Mouse (Mus musculus): ENCODE measurements around the gene Cdkl2. TPM values are rescaled to one million over a fixed set of nuclear protein-coding genes. Genes with fewer than 3 reads are reported as not detected.

The Cdkl2 gene
- polyA plus RNA-seq (2015; fragmentation: Nextera tagmentation; extraction: Ambion mirVana): 1.4 and 2.1 TPM in 2 replicates

GRCm38 (mm10) chr5:92043783-92044182, at the start of gene Cdkl2:
Gene Cdkl2, minus strand, starts transcription at chr5:92043883.
- Histone ChIP-seq H3K9me3 (replicated peaks) (no peaks in the 10 kb centered on the region), H3K36me3 (ENCODE audit: poor library complexity, severe bottlenecking) (no peaks in the 10 kb centered on the region), H3K4me3 (peak within 1 kb of the TSS; percentile 75), H3K27me3 (peaks cover 26% of the 10 kb centered on the region), H3K4me2 (peak within 1 kb of the TSS; percentile 97), H3K27ac (no peak within 1 kb of the TSS), H3K4me1 (peaks cover 4% of the 10 kb centered on the region; the same call in 1 of the 2 replicates), H3K9ac (peak within 1 kb of the TSS; percentile 63)
- no peak for ATAC-seq
- WGBS: 82% methylated on average over 4 of the region's 4 CpGs

- Histone ChIP-seq H3K4me3 (no peak overlapping the region), H3K36me3 (ENCODE audit: poor library complexity, severe bottlenecking) (no peaks in the 10 kb centered on the region), H3K4me1 (0 out of 2 replicates have a peak, but pooled peaks cover 4% of the 10 kb centered on the region), H3K4me2 (no peak overlapping the region), H3K9me3 (replicated peaks) (no peaks in the 10 kb centered on the region), H3K27me3 (no peaks in the 10 kb centered on the region), H3K27ac (no peak overlapping the region), H3K9ac (no peak overlapping the region)
- no peak for ATAC-seq
- WGBS: 87% methylated on average over 4 of the region's 4 CpGs
These were observed 43.8 kb upstream of the Cdkl2 start for GRCm38 (mm10) chr5:92087469-92087868.

GRCm38 (mm10) chr5:92085821-92086550, 42.3 kb upstream of the Cdkl2 start:
- Histone ChIP-seq H3K9me3 (replicated peaks) (no peaks in the 10 kb centered on the region), H3K4me3 (no peak overlapping the region), H3K27ac (no peak overlapping the region), H3K9ac (no peak overlapping the region), H3K36me3 (ENCODE audit: poor library complexity, severe bottlenecking) (no peaks in the 10 kb centered on the region), H3K4me2 (no peak overlapping the region), H3K4me1 (peaks cover 18% of the 10 kb centered on the region), H3K27me3 (no peaks in the 10 kb centered on the region)
- no peak for ATAC-seq
- WGBS: 82% methylated on average over 7 of the region's 7 CpGs

- peaks cover 25% of the 10 kb centered on the region for H3K4me1 ChIP-seq
- 68% methylated on average over 4 of the region's 4 CpGs for WGBS
- no peaks in the 10 kb centered on the region for H3K27me3 ChIP-seq
- H3K4me2 ChIP-seq: no peak overlapping the region
- H3K27ac ChIP-seq: no peak overlapping the region
- H3K4me3 ChIP-seq: no peak overlapping the region
- ATAC-seq: no peak
- no peaks in the 10 kb centered on the region for H3K36me3 ChIP-seq (ENCODE audit: poor library complexity, severe bottlenecking)
- H3K9ac ChIP-seq: no peak overlapping the region
- H3K9me3 ChIP-seq (replicated peaks): no peaks in the 10 kb centered on the region
These were observed 41.6 kb upstream of the Cdkl2 start for GRCm38 (mm10) chr5:92085246-92085645.

- peak within 1 kb of the TSS; percentile 95 for H3K9ac ChIP-seq
- H3K9me3 ChIP-seq (replicated peaks): no peaks in the 10 kb centered on the region
- H3K4me2 ChIP-seq: peak within 1 kb of the TSS; percentile 76
- H3K4me1 ChIP-seq: peaks cover 34% of the 10 kb centered on the region
- H3K4me3 ChIP-seq: peak within 1 kb of the TSS; percentile 97
- peak; percentile 98 for ATAC-seq
- H3K27me3 ChIP-seq: no peaks in the 10 kb centered on the region
- H3K27ac ChIP-seq: peak within 1 kb of the TSS; percentile 99
- no peaks in the 10 kb centered on the region for H3K36me3 ChIP-seq (ENCODE audit: poor library complexity, severe bottlenecking)
- WGBS: 0% methylated on average over 61 of the region's 65 CpGs
These were observed 39.8 kb upstream of the Cdkl2 start, which contains the start of gene G3bp2 for GRCm38 (mm10) chr5:92083417-92084038. Gene G3bp2, minus strand, starts transcription at chr5:92083719.

GRCm38 (mm10) chr5:92082821-92083401, 39.2 kb upstream of the Cdkl2 start:
- Histone ChIP-seq H3K9ac (peak overlapping the region; percentile 95), H3K27me3 (no peaks in the 10 kb centered on the region), H3K9me3 (replicated peaks) (no peaks in the 10 kb centered on the region), H3K4me1 (peaks cover 34% of the 10 kb centered on the region), H3K4me2 (peak overlapping the region; percentile 76), H3K4me3 (peak overlapping the region; percentile 97), H3K36me3 (ENCODE audit: poor library complexity, severe bottlenecking) (no peaks in the 10 kb centered on the region), H3K27ac (peak overlapping the region; percentile 99)
- under 1% methylated on average over 46 of the region's 55 CpGs for WGBS
- peak; percentile 67; the same call in 1 of the 2 replicates for ATAC-seq

- Histone ChIP-seq H3K4me2 (peak overlapping the region; percentile 76), H3K9ac (peak overlapping the region; percentile 95), H3K36me3 (ENCODE audit: poor library complexity, severe bottlenecking) (no peaks in the 10 kb centered on the region), H3K27me3 (no peaks in the 10 kb centered on the region), H3K4me1 (peaks cover 34% of the 10 kb centered on the region), H3K27ac (no peak overlapping the region), H3K4me3 (peak overlapping the region; percentile 97), H3K9me3 (replicated peaks) (no peaks in the 10 kb centered on the region)
- WGBS: 61% methylated on average over 3 of the region's 3 CpGs
- no peak for ATAC-seq
These were observed 37.6 kb upstream of the Cdkl2 start for GRCm38 (mm10) chr5:92081326-92081725.

- ATAC-seq: no peak
- peak overlapping the region; percentile 76; the same call in 1 of the 2 replicates for H3K4me2 ChIP-seq
These were observed 36.7 kb upstream of the Cdkl2 start for GRCm38 (mm10) chr5:92080400-92080799.

GRCm38 (mm10) chr5:92079304-92079703, 35.6 kb upstream of the Cdkl2 start:
- Histone ChIP-seq H3K4me1 (peaks cover 32% of the 10 kb centered on the region), H3K27me3 (no peaks in the 10 kb centered on the region), H3K36me3 (ENCODE audit: poor library complexity, severe bottlenecking) (no peaks in the 10 kb centered on the region), H3K9ac (no peak overlapping the region), H3K9me3 (replicated peaks) (no peaks in the 10 kb centered on the region), H3K4me3 (no peak overlapping the region), H3K27ac (no peak overlapping the region), H3K4me2 (no peak overlapping the region)
- no peak for ATAC-seq
- WGBS: 96% methylated on average over 1 of the region's 1 CpGs

More at GRCm38 (mm10) chr5:92080400-92080799, 36.7 kb upstream of the Cdkl2 start:
- no peaks in the 10 kb centered on the region for H3K27me3 ChIP-seq
- no peak overlapping the region for H3K4me3 ChIP-seq
- no peaks in the 10 kb centered on the region for H3K9me3 ChIP-seq (replicated peaks)
- no peaks in the 10 kb centered on the region for H3K36me3 ChIP-seq (ENCODE audit: poor library complexity, severe bottlenecking)
- WGBS: 59% methylated on average over 1 of the region's 1 CpGs
- H3K9ac ChIP-seq: no peak overlapping the region; the same call in 1 of the 2 replicates
- no peak overlapping the region for H3K27ac ChIP-seq
- peaks cover 34% of the 10 kb centered on the region for H3K4me1 ChIP-seq

- ATAC-seq: no peak
- H3K9ac ChIP-seq: no peak overlapping the region
- H3K27ac ChIP-seq: no peak overlapping the region
- H3K9me3 ChIP-seq (replicated peaks): no peaks in the 10 kb centered on the region
- no peaks in the 10 kb centered on the region for H3K27me3 ChIP-seq
- no peak overlapping the region for H3K4me3 ChIP-seq
- H3K4me2 ChIP-seq: no peak overlapping the region
- no peaks in the 10 kb centered on the region for H3K36me3 ChIP-seq (ENCODE audit: poor library complexity, severe bottlenecking)
- peaks cover 33% of the 10 kb centered on the region for H3K4me1 ChIP-seq
These were observed 35.1 kb upstream of the Cdkl2 start for GRCm38 (mm10) chr5:92078751-92079150.

GRCm38 (mm10) chr5:92076273-92076672, 32.6 kb upstream of the Cdkl2 start:
- H3K4me2 ChIP-seq: no peak overlapping the region
- H3K36me3 ChIP-seq (ENCODE audit: poor library complexity, severe bottlenecking): peaks cover 3% of the 10 kb centered on the region; the same call in 1 of the 2 replicates
- no peak overlapping the region for H3K27ac ChIP-seq
- H3K4me3 ChIP-seq: no peak overlapping the region
- 88% methylated on average over 1 of the region's 1 CpGs for WGBS
- no peaks in the 10 kb centered on the region for H3K9me3 ChIP-seq (replicated peaks)
- H3K27me3 ChIP-seq: no peaks in the 10 kb centered on the region
- ATAC-seq: no peak
- H3K4me1 ChIP-seq: peaks cover 24% of the 10 kb centered on the region
- no peak overlapping the region for H3K9ac ChIP-seq

- no peak overlapping the region for H3K4me3 ChIP-seq
- peaks cover 7% of the 10 kb centered on the region for H3K36me3 ChIP-seq (ENCODE audit: poor library complexity, severe bottlenecking)
- no peak overlapping the region for H3K27ac ChIP-seq
- no peak overlapping the region for H3K4me2 ChIP-seq
- ATAC-seq: no peak
- 92% methylated on average over 14 of the region's 14 CpGs for WGBS
- H3K9ac ChIP-seq: no peak overlapping the region
- no peaks in the 10 kb centered on the region for H3K27me3 ChIP-seq
- no peaks in the 10 kb centered on the region for H3K9me3 ChIP-seq (replicated peaks)
- H3K4me1 ChIP-seq: peaks cover 6% of the 10 kb centered on the region; the same call in 1 of the 2 replicates
These were observed 30.4 kb upstream of the Cdkl2 start for GRCm38 (mm10) chr5:92074061-92074460.

Data from forebrain, embryonic 13.5 days (tissue).